Mouse (Mus musculus): ENCODE results near the gene Alkbh7.

Gene Alkbh7

GRCm38 (mm10) chr17:57029691-57030090 lies 32.6 kb downstream of the Alkbh7 start:
- in situ Hi-C loops (cut with MboI, MseI) = no loop called here

- in situ Hi-C loops (cut with MboI, MseI) = no loop called here
Measured at GRCm38 (mm10) chr17:57030931-57031660, 34.0 kb downstream of the Alkbh7 start, which contains the start of gene Khsrp. TSS of gene Khsrp (minus strand) at chr17:57031522.

GRCm38 (mm10) chr17:57031661-57032420 lies 34.7 kb downstream of the Alkbh7 start:
- in situ Hi-C loops (cut with MboI, MseI) = no loop called here

- in situ Hi-C loops (cut with MboI, MseI) = no loop called here
Measured at GRCm38 (mm10) chr17:57032854-57033253, 35.7 kb downstream of the Alkbh7 start.

- in situ Hi-C loops (cut with MboI, MseI) = no loop called here
Measured at GRCm38 (mm10) chr17:57038978-57039377, 41.8 kb downstream of the Alkbh7 start.

- in situ Hi-C loops (cut with MboI, MseI) = no loop called here
Measured at GRCm38 (mm10) chr17:57041554-57041953, 44.4 kb downstream of the Alkbh7 start, which contains the start of gene Slc25a41. TSS of gene Slc25a41 (minus strand) at chr17:57041654.

- in situ Hi-C loops (cut with MboI, MseI) = no loop called here
Measured at GRCm38 (mm10) chr17:57047406-57047805, 50.3 kb downstream of the Alkbh7 start.

- in situ Hi-C loops (cut with MboI, MseI) = no loop called here
Measured at GRCm38 (mm10) chr17:57048816-57049215, 51.7 kb downstream of the Alkbh7 start.
